Mouse (Mus musculus) mouse embryonic stem cell (cell line): Measurements from ENCODE around the gene Tmem69.

Source experiments
- in situ Hi-C, 2 experiments: fragments of 300-500 bp; cut with MboI; formaldehyde crosslinking; loops; 1 replicate in 1 of 2; 3 replicates in 1 of 2; pipeline ENCODE4 v1.14.3; 2019 to 2020; ENCODE audit warnings: low sequenced_read_pairs in 2 of 2, low pct_unique_long_range_greater_than_20kb in 1 of 2, mixed read lengths in 1 of 2; ENCODE audit not compliant: unreplicated experiment in 1 of 2

Tmem69 gene

GRCm38 (mm10) chr4:116555413-116556300 is at the start of gene Tmem69:
Gene Tmem69, minus strand, starts transcription at chr4:116555936.
- in situ Hi-C loops: no loop called here

GRCm38 (mm10) chr4:116596978-116597881 is 41.5 kb upstream of the Tmem69 start:
- in situ Hi-C loops: no loop called here

- in situ Hi-C loops: no loop called here
These were observed 40.6 kb upstream of the Tmem69 start, which contains the start of gene Ccdc17 for GRCm38 (mm10) chr4:116596379-116596778. Gene Ccdc17, plus strand, starts transcription at chr4:116596654.

GRCm38 (mm10) chr4:116595793-116596192 is 40.1 kb upstream of the Tmem69 start:
- in situ Hi-C loops: no loop called here

GRCm38 (mm10) chr4:116558151-116558882 is 2.6 kb upstream of the Tmem69 start:
- in situ Hi-C loops: no loop called here

- in situ Hi-C loops: no loop called here
These were observed 1.8 kb upstream of the Tmem69 start, which contains the start of gene Gpbp1l1 for GRCm38 (mm10) chr4:116557306-116558121. Gene Gpbp1l1, plus strand, starts transcription at chr4:116557658.

GRCm38 (mm10) chr4:116556561-116557305 is 997 bp upstream of the Tmem69 start:
- in situ Hi-C loops: no loop called here

GRCm38 (mm10) chr4:116553035-116553434 is 2.7 kb downstream of the Tmem69 start:
- in situ Hi-C loops: no loop called here

- in situ Hi-C loops: no loop called here
These were observed 5.3 kb downstream of the Tmem69 start for GRCm38 (mm10) chr4:116550432-116550831.

- in situ Hi-C loops: no loop called here
These were observed 18.0 kb downstream of the Tmem69 start for GRCm38 (mm10) chr4:116537737-116538136.

- in situ Hi-C loops: no loop called here
These were observed 19.4 kb downstream of the Tmem69 start for GRCm38 (mm10) chr4:116536351-116536750.

GRCm38 (mm10) chr4:116531109-116531508 is 24.6 kb downstream of the Tmem69 start:
- in situ Hi-C loops: no loop called here

GRCm38 (mm10) chr4:116507425-116508218 is 48.1 kb downstream of the Tmem69 start, which contains the start of gene Ipp:
Gene Ipp, plus strand, starts transcription at chr4:116507549.
- in situ Hi-C loops: no loop called here

GRCm38 (mm10) chr4:116506886-116507424 is 48.8 kb downstream of the Tmem69 start:
- in situ Hi-C loops: no loop called here
